Mouse (Mus musculus) kidney, embryonic 16.5 days (tissue): ENCODE measurements around the gene Rbm28. TPM values are rescaled to one million over a fixed set of nuclear protein-coding genes. Genes with fewer than 3 reads are reported as not detected.

Source experiments
- ATAC-seq: fragments of 200-750 bp; cut with Nextera tagmentation; 2 replicates; pipeline ENCODE4 v1.8.0; 2017; ENCODE audit warnings: moderate TSS enrichment; ENCODE audit not compliant: low FRiP score, low TSS enrichment
- H3K27ac ChIP-seq: fragments of 300-500 bp; sonication (generic); 2 replicates; pipeline ENCODE4 v1.5.1; 2014; ENCODE audit warnings: low read length
- H3K27me3 ChIP-seq: fragments of 300-500 bp; sonication (generic); 2 replicates; pipeline ENCODE4 v1.6.1; 2014; ENCODE audit warnings: low read length, control low read depth, mixed read lengths; ENCODE audit not compliant: insufficient read depth
- H3K36me3 ChIP-seq: fragments of 300-500 bp; sonication (generic); 2 replicates; pipeline ENCODE4 v1.6.1; 2014; ENCODE audit warnings: low read length, control low read depth, mixed read lengths; ENCODE audit not compliant: insufficient read depth
- H3K4me1 ChIP-seq: fragments of 300-500 bp; sonication (generic); 2 replicates; pipeline ENCODE4 v1.6.1; 2014; ENCODE audit warnings: low read length, control low read depth, mixed read lengths; ENCODE audit not compliant: insufficient read depth
- H3K4me2 ChIP-seq: fragments of 300-500 bp; sonication (generic); replicated peaks from 2 replicates; pipeline ENCODE4 v1.6.1; 2014; ENCODE audit warnings: low read depth, low read length
- H3K4me3 ChIP-seq: fragments of 300-500 bp; sonication (generic); 2 replicates; pipeline ENCODE4 v1.5.1; 2014; ENCODE audit warnings: mild to moderate bottlenecking, low read length
- H3K9ac ChIP-seq: fragments of 300-500 bp; sonication (generic); replicated peaks from 2 replicates; pipeline ENCODE4 v1.6.1; 2014; ENCODE audit warnings: low read length
- H3K9me3 ChIP-seq: fragments of 300-500 bp; sonication (generic); 2 replicates; pipeline ENCODE4 v1.6.1; 2016; ENCODE audit warnings: low read length, control low read depth
- WGBS: fragments of 180-500 bp; shearing (Covaris S2); extraction: QIAGEN DNeasy Blood & Tissue Kit; methylation state at CpG from one replicate; pipeline ENCODE4 v1.1.7; 2014; 5-methylcytosine and 5-hydroxymethylcytosine counted together
- polyA plus RNA-seq: library from polyadenylated mRNA; unstranded; fragments of >200 nt; fragmentation: Nextera tagmentation; extraction: Ambion mirVana; gene quantifications from 2 replicates; pipeline ENCODE4 v1.2.1, GENCODE M21; 2015

Gene Rbm28
- polyA plus RNA-seq, 1 experiment from 2014 or later: 45.9 TPM

DNA sequence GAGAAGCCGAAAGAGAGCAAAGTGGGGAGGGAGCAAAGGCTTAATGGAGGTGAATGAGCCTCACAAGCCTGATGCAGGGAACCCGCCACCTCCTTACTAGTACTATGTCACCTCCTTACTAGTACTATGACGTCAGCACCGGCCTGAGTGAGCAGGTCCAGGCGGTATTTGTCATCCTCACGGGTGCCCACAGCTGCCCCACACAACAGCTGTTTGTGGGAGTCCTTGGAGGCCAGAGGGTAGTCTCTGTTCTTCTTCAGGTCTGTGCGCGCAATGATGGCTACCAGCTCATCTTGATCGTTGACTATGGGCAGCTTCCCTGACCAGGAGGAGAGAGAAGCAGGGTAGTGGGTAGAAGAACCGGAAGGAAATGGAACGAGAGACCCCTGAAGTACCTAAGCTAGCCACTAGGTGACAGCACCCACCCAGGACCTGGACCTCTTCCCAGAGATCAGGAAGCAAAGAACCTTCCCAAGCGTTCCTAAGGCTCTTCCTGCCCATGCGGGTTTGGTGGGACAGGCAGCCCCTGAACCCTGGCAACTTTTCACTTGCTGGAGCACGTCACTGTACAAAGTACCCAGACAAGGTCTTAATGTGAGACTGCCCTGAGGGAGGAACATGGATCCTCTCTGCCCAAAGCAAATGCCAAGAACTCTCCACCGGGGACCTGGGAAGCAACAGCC lies 40.3 kb upstream of the Rbm28 start:
- Histone ChIP-seq H3K4me2 (no peak overlapping the region), H3K36me3 (peaks cover 22% of the 10 kb centered on the region), H3K4me3 (no peak overlapping the region), H3K9ac (no peak overlapping the region), H3K27me3 (no peaks in the 10 kb centered on the region), H3K27ac (no peak overlapping the region), H3K9me3 (no peaks in the 10 kb centered on the region), H3K4me1 (0 out of 2 replicates have a peak, but pooled peaks cover under 1% of the 10 kb centered on the region)
- peak; percentile 28; the same call in 1 of the 2 replicates for ATAC-seq
- 55% methylated on average over 15 of the region's 15 CpGs for WGBS

DNA sequence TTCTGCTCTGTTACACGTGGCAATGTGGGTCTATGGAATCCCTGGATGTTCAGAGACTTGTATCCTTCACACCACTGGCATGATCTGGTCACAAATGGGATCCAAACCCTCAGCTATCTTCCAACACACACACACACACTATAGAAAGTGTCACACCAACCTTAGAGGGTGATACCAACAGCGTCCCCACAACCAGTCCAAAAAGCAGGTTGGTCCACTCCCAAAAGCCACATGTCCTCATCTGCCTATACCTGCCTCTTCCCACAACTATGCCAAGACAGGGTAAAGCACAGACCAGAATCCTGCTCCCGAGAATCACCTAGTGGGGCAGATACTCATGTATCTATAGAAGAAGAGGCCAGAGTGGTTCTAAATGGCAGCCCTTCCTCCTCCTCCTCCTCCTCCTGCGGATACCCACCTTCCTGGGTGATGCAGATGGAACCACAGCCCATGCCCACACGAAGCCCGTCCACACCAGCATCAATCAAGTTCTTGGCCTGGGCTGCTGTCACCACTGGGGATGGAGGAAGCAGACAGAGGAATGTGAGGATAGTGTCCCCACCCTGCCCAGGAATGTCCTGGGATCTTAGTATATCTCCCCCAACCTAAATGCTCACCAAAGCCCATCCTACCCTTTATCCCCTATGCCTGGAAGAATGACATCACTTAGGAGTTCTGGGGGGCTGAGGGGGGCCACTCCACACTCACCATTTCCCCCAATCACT lies 39.2 kb upstream of the Rbm28 start:
- ATAC-seq: no peak
- Histone ChIP-seq H3K27me3 (0 out of 2 replicates have a peak, but pooled peaks cover 2% of the 10 kb centered on the region), H3K4me1 (0 out of 2 replicates have a peak, but pooled peaks cover 2% of the 10 kb centered on the region), H3K36me3 (peaks cover 22% of the 10 kb centered on the region), H3K4me3 (no peak overlapping the region), H3K9me3 (no peaks in the 10 kb centered on the region), H3K27ac (no peak overlapping the region), H3K9ac (no peak overlapping the region), H3K4me2 (no peak overlapping the region)
- WGBS: 83% methylated on average over 6 of the region's 6 CpGs

DNA sequence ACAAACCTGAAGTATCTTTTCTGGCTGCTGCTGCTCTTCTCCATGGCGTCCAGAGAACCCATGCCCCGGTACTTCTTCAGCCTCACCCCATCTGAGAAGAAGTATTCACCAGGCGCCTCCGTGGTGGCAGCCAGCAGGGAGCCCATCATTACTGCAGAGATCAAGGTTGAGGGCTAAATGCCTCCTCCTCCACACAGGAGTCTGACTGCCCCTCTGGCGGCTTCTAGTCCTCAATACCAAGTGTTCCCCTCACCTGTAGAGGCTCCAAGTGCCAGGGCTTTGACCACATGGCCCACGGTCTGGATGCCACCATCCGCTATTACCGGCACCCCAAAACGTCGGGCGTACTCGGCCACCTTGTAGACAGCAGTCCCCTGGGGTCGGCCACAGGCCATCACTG lies 38.3 kb upstream of the Rbm28 start:
- Histone ChIP-seq H3K27ac (no peak overlapping the region), H3K4me2 (no peak overlapping the region), H3K9ac (no peak overlapping the region), H3K9me3 (no peaks in the 10 kb centered on the region), H3K4me3 (no peak overlapping the region), H3K36me3 (peaks cover 22% of the 10 kb centered on the region), H3K4me1 (peaks cover 9% of the 10 kb centered on the region; the same call in 1 of the 2 replicates), H3K27me3 (0 out of 2 replicates have a peak, but pooled peaks cover 2% of the 10 kb centered on the region)
- 89% methylated on average over 13 of the region's 13 CpGs for WGBS
- ATAC-seq: no peak

DNA sequence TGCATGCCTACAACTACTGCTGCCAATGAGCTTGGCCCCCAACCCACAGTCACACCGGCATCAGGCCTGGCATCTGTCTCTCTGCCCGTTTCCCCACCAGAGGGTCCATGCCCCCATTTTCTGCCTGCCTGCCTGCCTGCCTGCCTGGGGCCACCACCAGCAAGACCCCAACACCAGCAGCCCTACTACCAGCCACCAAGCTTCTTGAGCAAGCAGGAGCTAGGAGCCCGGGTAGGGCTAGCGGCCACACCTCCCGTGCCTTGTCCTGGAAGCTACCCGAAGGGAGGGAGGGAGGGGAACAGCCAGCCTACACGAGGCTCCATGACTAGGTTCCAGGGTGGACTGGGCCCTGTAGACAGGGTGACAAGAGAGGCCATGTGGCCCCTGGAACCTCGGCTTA lies 37.2 kb upstream of the Rbm28 start:
- peaks cover 22% of the 10 kb centered on the region for H3K36me3 ChIP-seq
- ATAC-seq: no peak
- H3K9me3 ChIP-seq: no peaks in the 10 kb centered on the region
- H3K4me1 ChIP-seq: peaks cover 9% of the 10 kb centered on the region; the same call in 1 of the 2 replicates
- H3K9ac ChIP-seq: no peak overlapping the region
- H3K27me3 ChIP-seq: 0 out of 2 replicates have a peak, but pooled peaks cover 2% of the 10 kb centered on the region
- H3K4me3 ChIP-seq: no peak overlapping the region
- no peak overlapping the region for H3K4me2 ChIP-seq
- WGBS: 82% methylated on average over 8 of the region's 8 CpGs
- H3K27ac ChIP-seq: no peak overlapping the region

DNA sequence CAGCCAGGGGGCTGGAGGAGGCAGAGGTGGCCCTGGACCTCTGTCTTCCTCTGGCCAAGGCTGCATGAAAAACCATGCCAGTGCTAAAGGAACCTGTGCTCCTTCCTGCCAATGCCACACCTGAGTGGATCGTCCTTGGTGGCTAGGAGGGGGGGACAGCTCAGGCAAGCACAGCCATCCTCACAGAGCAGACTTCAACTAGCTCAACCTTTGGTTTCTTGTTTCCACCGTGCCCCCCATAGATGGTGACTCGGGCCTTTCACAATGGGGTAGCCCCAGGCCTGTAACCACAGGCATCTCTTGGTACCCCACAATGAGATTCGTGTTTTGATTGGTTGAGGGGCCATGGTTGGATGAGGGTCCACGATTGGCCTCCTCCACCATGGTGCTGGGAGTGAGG lies 36.5 kb upstream of the Rbm28 start:
- no peak overlapping the region for H3K27ac ChIP-seq
- H3K4me3 ChIP-seq: no peak overlapping the region
- 0 out of 2 replicates have a peak, but pooled peaks cover 2% of the 10 kb centered on the region for H3K27me3 ChIP-seq
- H3K4me1 ChIP-seq: peaks cover 9% of the 10 kb centered on the region; the same call in 1 of the 2 replicates
- peaks cover 21% of the 10 kb centered on the region for H3K36me3 ChIP-seq
- 94% methylated on average over 5 of the region's 5 CpGs for WGBS
- no peak overlapping the region for H3K9ac ChIP-seq
- no peak overlapping the region for H3K4me2 ChIP-seq
- no peaks in the 10 kb centered on the region for H3K9me3 ChIP-seq
- ATAC-seq: no peak

DNA sequence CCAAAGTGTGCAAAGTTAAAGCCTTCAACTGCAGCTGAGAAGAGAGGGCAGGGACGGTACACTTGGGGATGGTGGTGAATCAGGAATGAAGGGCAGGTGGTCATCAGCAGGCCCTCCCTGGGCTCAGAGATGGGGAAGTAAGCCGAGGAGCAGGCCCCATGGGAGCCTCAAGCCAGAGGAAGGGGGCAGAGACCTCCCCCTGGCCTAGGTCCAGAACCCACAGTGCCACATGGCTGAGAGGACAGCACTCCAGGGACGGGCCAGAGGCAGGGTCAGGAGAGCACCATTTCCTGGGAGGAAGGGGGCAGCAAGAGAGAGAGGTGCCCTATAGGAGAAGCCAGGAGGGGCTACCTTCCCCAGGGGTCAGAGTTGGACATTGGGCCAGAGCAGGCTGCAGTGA lies 35.7 kb upstream of the Rbm28 start:
- no peak for ATAC-seq
- peaks cover 14% of the 10 kb centered on the region for H3K36me3 ChIP-seq
- no peak overlapping the region for H3K9ac ChIP-seq
- H3K27ac ChIP-seq: no peak overlapping the region
- 55% methylated on average over 3 of the region's 3 CpGs for WGBS
- no peaks in the 10 kb centered on the region for H3K9me3 ChIP-seq
- no peak overlapping the region for H3K4me3 ChIP-seq
- no peak overlapping the region for H3K4me2 ChIP-seq
- 0 out of 2 replicates have a peak, but pooled peaks cover 2% of the 10 kb centered on the region for H3K27me3 ChIP-seq
- peaks cover 9% of the 10 kb centered on the region; the same call in 1 of the 2 replicates for H3K4me1 ChIP-seq

DNA sequence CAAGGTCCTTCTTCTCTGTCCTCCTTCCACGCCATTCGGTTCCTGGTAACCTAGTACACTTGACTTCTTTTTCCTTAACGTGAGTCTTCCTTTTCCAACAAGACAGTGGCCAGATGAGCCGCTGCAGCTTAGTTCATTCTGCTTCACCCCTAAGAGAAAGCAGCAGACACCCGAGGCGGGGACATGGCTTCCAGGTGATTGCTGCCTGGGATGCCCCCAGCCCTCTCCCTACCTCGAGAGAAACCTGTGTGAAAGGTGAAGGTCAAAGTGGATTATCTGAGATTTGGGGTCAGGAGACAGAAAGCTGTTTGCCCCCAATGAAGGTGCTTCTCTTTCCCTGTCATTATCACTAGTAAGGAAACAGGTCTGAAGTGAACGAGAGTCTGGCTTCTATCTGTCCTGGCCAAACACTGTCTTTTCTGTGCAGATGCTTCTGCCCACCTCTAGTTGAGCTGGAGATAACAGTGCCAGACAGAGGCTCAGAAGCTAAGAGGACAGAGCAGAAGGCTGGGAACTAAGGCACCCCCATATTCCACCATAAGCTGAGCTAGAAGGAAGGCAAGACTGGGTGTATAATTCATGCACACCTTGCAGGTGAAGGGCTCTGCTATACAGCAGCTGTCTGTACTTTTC lies 34.5 kb upstream of the Rbm28 start:
- H3K4me3 ChIP-seq: peak overlapping the region; percentile 48; the same call in 1 of the 2 replicates
- 0 out of 2 replicates have a peak, but pooled peaks cover 2% of the 10 kb centered on the region for H3K27me3 ChIP-seq
- H3K4me1 ChIP-seq: peaks cover 9% of the 10 kb centered on the region; the same call in 1 of the 2 replicates
- peak overlapping the region; percentile 56 for H3K9ac ChIP-seq
- H3K4me2 ChIP-seq: peak overlapping the region; percentile 68
- 38% methylated on average over 8 of the region's 8 CpGs for WGBS
- H3K36me3 ChIP-seq: peaks cover 14% of the 10 kb centered on the region
- no peaks in the 10 kb centered on the region for H3K9me3 ChIP-seq
- no peak for ATAC-seq
- H3K27ac ChIP-seq: no peak overlapping the region

DNA sequence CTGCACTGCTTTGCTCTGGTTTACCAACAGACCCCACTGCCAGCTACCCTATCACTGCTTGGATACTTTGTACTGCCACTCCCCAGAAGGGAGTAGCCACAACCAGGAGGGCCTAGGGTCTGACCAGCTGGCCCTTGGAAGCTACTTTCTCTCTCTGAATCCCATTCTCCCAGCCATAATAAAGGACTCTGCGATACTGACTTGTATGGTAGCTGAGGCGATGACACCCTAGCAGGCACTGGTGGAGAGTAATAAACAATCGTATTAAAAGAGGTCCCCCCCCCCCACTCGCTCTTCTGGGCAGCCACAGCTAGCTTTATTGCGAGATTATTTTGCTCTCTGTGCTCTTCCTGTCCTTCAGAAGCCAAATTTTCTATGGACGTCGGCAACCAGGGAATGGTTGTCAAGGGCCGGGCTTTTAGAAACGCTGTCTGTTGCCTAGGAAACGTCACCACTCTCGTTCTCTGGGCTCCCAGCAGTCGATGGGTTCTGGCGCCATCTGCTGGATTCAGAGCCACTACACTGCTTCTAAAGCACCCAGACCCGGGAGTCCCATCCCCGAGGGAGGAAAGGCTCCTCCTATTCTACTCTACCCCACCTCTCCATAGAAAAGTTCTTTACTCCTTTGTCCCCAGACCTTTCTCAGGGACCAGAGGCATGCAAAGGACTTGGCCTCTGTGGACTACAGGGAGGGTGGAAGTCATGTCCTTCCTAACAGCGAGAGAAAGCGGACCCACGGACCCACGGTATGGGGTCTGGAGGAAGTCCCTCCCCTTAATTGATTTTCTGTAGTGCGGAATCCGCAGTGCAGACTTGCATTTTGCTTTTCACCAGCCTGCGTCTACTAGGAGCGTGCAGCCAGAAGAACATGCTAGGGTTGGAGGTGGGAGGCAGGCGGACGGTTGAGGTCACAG lies 33.8 kb upstream of the Rbm28 start:
- Histone ChIP-seq H3K4me2 (peak overlapping the region; percentile 68), H3K27ac (no peak overlapping the region), H3K27me3 (0 out of 2 replicates have a peak, but pooled peaks cover 2% of the 10 kb centered on the region), H3K9ac (peak overlapping the region; percentile 56), H3K9me3 (no peaks in the 10 kb centered on the region), H3K4me3 (peak overlapping the region; percentile 48), H3K36me3 (peaks cover 11% of the 10 kb centered on the region), H3K4me1 (peaks cover 9% of the 10 kb centered on the region; the same call in 1 of the 2 replicates)
- 10% methylated on average over 25 of the region's 25 CpGs for WGBS
- ATAC-seq: peak; percentile 85
